Mouse (Mus musculus) brain, embryonic 18.5 days (tissue): Measurements from ENCODE around the gene Akap13.
A peak's percentile ranks its signal among the peaks of the same experiment; 100 is the strongest.

Experiments
- DNase-seq: peaks from one replicate; pipeline ENCODE4 v3.0.0-alpha.2; 2012; ENCODE audit warnings: low read depth, low spot score

Akap13 gene

GRCm38 (mm10) chr7:75559119-75559518 lies 103.8 kb downstream of the Akap13 start:
- no peak for DNase-seq

- no peak for DNase-seq
These were observed 104.6 kb downstream of the Akap13 start for GRCm38 (mm10) chr7:75559915-75560314.

- no peak for DNase-seq
These were observed 105.2 kb downstream of the Akap13 start for GRCm38 (mm10) chr7:75560566-75560965.

GRCm38 (mm10) chr7:75561134-75561533 lies 105.8 kb downstream of the Akap13 start:
- DNase-seq, result no peak

GRCm38 (mm10) chr7:75568276-75568675 lies 112.9 kb downstream of the Akap13 start:
- DNase-seq, result no peak

- peak; percentile 8 for DNase-seq
These were observed 113.5 kb downstream of the Akap13 start for GRCm38 (mm10) chr7:75568883-75569282.

GRCm38 (mm10) chr7:75570218-75570617 lies 114.9 kb downstream of the Akap13 start:
- no peak for DNase-seq

GRCm38 (mm10) chr7:75571078-75571477 lies 115.7 kb downstream of the Akap13 start:
- DNase-seq, result no peak

GRCm38 (mm10) chr7:75572127-75572526 lies 116.8 kb downstream of the Akap13 start:
- no peak for DNase-seq

- DNase-seq, result no peak
These were observed 119.9 kb downstream of the Akap13 start for GRCm38 (mm10) chr7:75575120-75575649.

GRCm38 (mm10) chr7:75575800-75576585 lies 120.7 kb downstream of the Akap13 start:
- no peak for DNase-seq

- no peak for DNase-seq
These were observed 121.5 kb downstream of the Akap13 start for GRCm38 (mm10) chr7:75576851-75577250.

GRCm38 (mm10) chr7:75577353-75577752 lies 122.0 kb downstream of the Akap13 start:
- no peak for DNase-seq

- DNase-seq, result no peak
These were observed 123.3 kb downstream of the Akap13 start for GRCm38 (mm10) chr7:75578647-75579046.

- DNase-seq, result no peak
These were observed 126.8 kb downstream of the Akap13 start for GRCm38 (mm10) chr7:75582091-75582490.

GRCm38 (mm10) chr7:75584100-75584499 lies 128.8 kb downstream of the Akap13 start:
- no peak for DNase-seq

GRCm38 (mm10) chr7:75585409-75585808 lies 130.1 kb downstream of the Akap13 start:
- DNase-seq, result no peak

GRCm38 (mm10) chr7:75586113-75586512 lies 130.8 kb downstream of the Akap13 start:
- DNase-seq, result no peak

- no peak for DNase-seq
These were observed 132.4 kb downstream of the Akap13 start for GRCm38 (mm10) chr7:75587727-75588126.

- no peak for DNase-seq
These were observed 134.1 kb downstream of the Akap13 start for GRCm38 (mm10) chr7:75589304-75589973.

GRCm38 (mm10) chr7:75591961-75592360 lies 136.6 kb downstream of the Akap13 start:
- DNase-seq, result no peak

- no peak for DNase-seq
These were observed 139.5 kb downstream of the Akap13 start for GRCm38 (mm10) chr7:75594801-75595200.

GRCm38 (mm10) chr7:75595268-75595667 lies 139.9 kb downstream of the Akap13 start:
- no peak for DNase-seq
